Mouse (Mus musculus): ENCODE data around the gene Gucy2d.

- TF ChIP-seq CTCF (IDR thresholded peaks at IDR 0.05; ENCODE audit: extremely low read depth, insufficient read depth, low read length), result no peak
- TF ChIP-seq POLR2A (IDR thresholded peaks at IDR 0.05; ENCODE audit: extremely low read depth, insufficient read depth, low read length), result no peak
Observed at GRCm38 (mm10) chr7:98500470-98500869, 60.3 kb downstream of the Gucy2d start.

All from cortical plate, adult 2 months (tissue).